Comparison of ENCODE assay signal across 11 mouse cellular contexts in genomic region chr2:52779381-52779780, GRCm38 (mm10). TPM values are rescaled to one million over a fixed set of nuclear protein-coding genes. Genes with fewer than 3 reads are reported as not detected.
DNase-seq lines count a peak whose midpoint lies in the region; ATAC-seq lines count a peak whose summit lies in the region.
"Had no signal": no experiment of that assay in that cellular context is flagged by ENCODE, and none has a peak within 500 bp of the region (broad histone marks: within the 10 kb centered on the region; RNA-seq: fewer than 3 reads in every experiment).

No protein-coding gene starts in this region.

- no peak overlapping the region for H3K9ac ChIP-seq in kidney, embryonic 16.5 days (replicated peaks; ENCODE audit: low read length)
- no peak overlapping the region for H3K9ac ChIP-seq in intestine, embryonic 16.5 days (ENCODE audit: low read depth, low read length)
- H3K9ac ChIP-seq: forebrain, embryonic 13.5 days; liver, embryonic 13.5 days had no signal

- no peak overlapping the region for H3K27ac ChIP-seq in kidney, embryonic 16.5 days (ENCODE audit: low read length)
- no peak overlapping the region for H3K27ac ChIP-seq in intestine, embryonic 16.5 days (ENCODE audit: low read length)
- H3K27ac ChIP-seq in forebrain, embryonic 10.5 days = no peak overlapping the region
- H3K27ac ChIP-seq: forebrain, embryonic 13.5 days; liver, embryonic 13.5 days had no signal

- no peak for DNase-seq in kidney, adult 11 months
- peak; percentile 58 for DNase-seq in gastrocnemius, postnatal 25 days
- DNase-seq in skeletal muscle tissue, adult 2 months (ENCODE audit: low read depth, low spot score) = peak; percentile 60
- DNase-seq in forebrain, embryonic 10.5 days (ENCODE audit: extremely low spot score, low spot score) = no peak
- DNase-seq in T-cell, adult 2 months (ENCODE audit: low spot score) = no peak
- DNase-seq: liver, embryonic 13.5 days had no signal

- peak; percentile 54; the same call in 1 of the 2 replicates for ATAC-seq in kidney, embryonic 16.5 days (ENCODE audit: low FRiP score, low TSS enrichment)
- peak; percentile 72; the same call in 1 of the 2 replicates for ATAC-seq in intestine, embryonic 16.5 days
- ATAC-seq in cerebellum, adult (ENCODE audit: insufficient number of reproducible peaks, low FRiP score, low TSS enrichment) = no peak
- ATAC-seq: forebrain, embryonic 13.5 days; midbrain, embryonic 16.5 days had no signal

- no peak overlapping the region for H3K4me3 ChIP-seq in kidney, embryonic 16.5 days (ENCODE audit: low read length)
- H3K4me3 ChIP-seq in intestine, embryonic 16.5 days (ENCODE audit: low read length) = no peak overlapping the region
- H3K4me3 ChIP-seq in forebrain, embryonic 10.5 days = no peak overlapping the region
- H3K4me3 ChIP-seq: forebrain, embryonic 13.5 days; liver, embryonic 13.5 days had no signal

- no peaks in the 10 kb centered on the region for H3K9me3 ChIP-seq in kidney, embryonic 16.5 days (ENCODE audit: low read length)
- H3K9me3 ChIP-seq in intestine, embryonic 16.5 days (ENCODE audit: control insufficient read depth, low read length) = no peaks in the 10 kb centered on the region
- H3K9me3 ChIP-seq in forebrain, embryonic 10.5 days = no peaks in the 10 kb centered on the region
- H3K9me3 ChIP-seq: forebrain, embryonic 13.5 days; liver, embryonic 13.5 days had no signal

- no peaks in the 10 kb centered on the region for H3K27me3 ChIP-seq in kidney, embryonic 16.5 days (ENCODE audit: insufficient read depth, low read length)
- no peaks in the 10 kb centered on the region for H3K27me3 ChIP-seq in intestine, embryonic 16.5 days (replicated peaks; ENCODE audit: control insufficient read depth, insufficient read depth, low read length)
- H3K27me3 ChIP-seq in forebrain, embryonic 10.5 days (ENCODE audit: poor library complexity, severe bottlenecking) = no peaks in the 10 kb centered on the region
- H3K27me3 ChIP-seq: liver, embryonic 13.5 days had no signal

- no peaks in the 10 kb centered on the region for H3K36me3 ChIP-seq in kidney, embryonic 16.5 days (ENCODE audit: insufficient read depth, low read length)
- no peaks in the 10 kb centered on the region for H3K36me3 ChIP-seq in intestine, embryonic 16.5 days (ENCODE audit: control insufficient read depth, insufficient read depth, low read length)
- no peaks in the 10 kb centered on the region for H3K36me3 ChIP-seq in forebrain, embryonic 10.5 days (replicated peaks)
- H3K36me3 ChIP-seq: liver, embryonic 13.5 days had no signal

- H3K4me2 ChIP-seq in kidney, embryonic 16.5 days (replicated peaks; ENCODE audit: low read depth, low read length) = no peak overlapping the region; the same call in 1 of the 2 replicates
- H3K4me2 ChIP-seq in intestine, embryonic 16.5 days (ENCODE audit: low read depth, low read length) = 0 out of 2 replicates have a peak overlapping the region, but pooled peaks have one; percentile 14
- H3K4me2 ChIP-seq: forebrain, embryonic 13.5 days; liver, embryonic 13.5 days had no signal

- no peaks in the 10 kb centered on the region for H3K4me1 ChIP-seq in kidney, embryonic 16.5 days (ENCODE audit: insufficient read depth, low read length)
- no peaks in the 10 kb centered on the region for H3K4me1 ChIP-seq in intestine, embryonic 16.5 days (ENCODE audit: control insufficient read depth, insufficient read depth, low read length)
- no peaks in the 10 kb centered on the region for H3K4me1 ChIP-seq in forebrain, embryonic 10.5 days
- H3K4me1 ChIP-seq: forebrain, embryonic 13.5 days; liver, embryonic 13.5 days had no signal

- 69% methylated on average over 9 of the region's 9 CpGs for WGBS in kidney, embryonic 16.5 days
- WGBS in intestine, embryonic 16.5 days = 65% methylated on average over 9 of the region's 9 CpGs
- 92% methylated on average over 9 of the region's 9 CpGs for WGBS in forebrain, embryonic 10.5 days

RNA-seq across cellular contexts. Expression of gene Stam2, which starts 37.3 kb away (rescaled TPM):
- 37.3 and 39.7 TPM in 2 replicates for polyA plus RNA-seq in kidney, embryonic 16.5 days (2015; fragmentation: Nextera tagmentation; extraction: Ambion mirVana)
- 1 to 10 TPM; 7.0 to 9.1 TPM for total RNA-seq in gastrocnemius, postnatal 25 days (2021)
- polyA plus RNA-seq in intestine, embryonic 16.5 days (2015; fragmentation: Nextera tagmentation; extraction: Ambion mirVana) = 33.0 and 34.4 TPM in 2 replicates
- 31.2 and 34.0 TPM in 2 replicates for polyA plus RNA-seq in forebrain, embryonic 10.5 days (2016; fragmentation: Nextera tagmentation; extraction: Ambion mirVana)

Comparison
In these comparisons a context has a peak if more than half of its experiments do, and no peak if none do; other contexts are left out.
1. DNase-seq: peak in gastrocnemius, postnatal 25 days (single experiment) and skeletal muscle tissue, adult 2 months (single experiment); none in kidney, adult 11 months (single experiment), forebrain, embryonic 10.5 days (single experiment) and T-cell, adult 2 months (single experiment).